Mouse (Mus musculus): ENCODE data around the gene C77080. TPM values are rescaled to one million over a fixed set of nuclear protein-coding genes. Genes with fewer than 3 reads are reported as not detected.

C77080 gene
- 3.9 and 4.3 TPM in 2 replicates for polyA plus RNA-seq (2014; fragmentation: Nextera tagmentation; extraction: Ambion mirVana)

DNA sequence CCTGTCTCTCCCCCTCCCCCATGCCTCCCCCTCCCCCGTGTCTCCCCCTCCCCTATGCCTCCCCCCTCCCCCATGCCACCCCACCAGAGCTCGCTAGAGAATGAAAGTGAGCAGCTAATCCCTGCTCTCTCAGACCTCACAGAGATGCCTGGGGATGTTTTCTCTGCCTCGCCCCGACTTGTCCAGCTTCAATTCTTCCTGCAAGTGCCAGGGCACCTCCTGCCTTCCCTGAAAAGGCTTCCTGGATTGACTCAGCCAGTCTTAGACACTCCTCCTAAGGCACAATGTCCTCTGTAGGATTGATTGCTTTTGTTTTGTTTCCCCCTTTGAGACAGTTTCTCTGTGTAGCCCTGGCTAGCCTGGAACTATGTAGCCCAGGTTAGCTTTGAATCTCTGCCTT is at the start of gene C77080:
Gene C77080, minus strand, starts transcription at position 209 of the 400 bp plus-strand sequence.
- Histone ChIP-seq H3K4me1 (ENCODE audit: control insufficient read depth, insufficient read depth, low read length) (peaks cover 10% of the 10 kb centered on the region), H3K4me3 (ENCODE audit: low read depth, low read length) (no peak within 1 kb of the TSS), H3K4me2 (ENCODE audit: low read depth) (no peak within 1 kb of the TSS), H3K9ac (ENCODE audit: low read length) (0 out of 2 replicates have a peak within 1 kb of the TSS, but pooled peaks have one; percentile 1), H3K9me3 (ENCODE audit: control insufficient read depth, low read length) (no peaks in the 10 kb centered on the region), H3K27me3 (ENCODE audit: control insufficient read depth, insufficient read depth, low read length) (no peaks in the 10 kb centered on the region), H3K36me3 (ENCODE audit: control insufficient read depth, insufficient read depth, low read length) (no peaks in the 10 kb centered on the region), H3K27ac (ENCODE audit: low read depth, low read length) (no peak within 1 kb of the TSS)
- no peak for ATAC-seq (ENCODE audit: insufficient read depth, low FRiP score, low TSS enrichment)
- WGBS, result 27% methylated on average over 2 of the region's 4 CpGs
- DNase-seq (ENCODE audit: low spot score), result no peak

DNA sequence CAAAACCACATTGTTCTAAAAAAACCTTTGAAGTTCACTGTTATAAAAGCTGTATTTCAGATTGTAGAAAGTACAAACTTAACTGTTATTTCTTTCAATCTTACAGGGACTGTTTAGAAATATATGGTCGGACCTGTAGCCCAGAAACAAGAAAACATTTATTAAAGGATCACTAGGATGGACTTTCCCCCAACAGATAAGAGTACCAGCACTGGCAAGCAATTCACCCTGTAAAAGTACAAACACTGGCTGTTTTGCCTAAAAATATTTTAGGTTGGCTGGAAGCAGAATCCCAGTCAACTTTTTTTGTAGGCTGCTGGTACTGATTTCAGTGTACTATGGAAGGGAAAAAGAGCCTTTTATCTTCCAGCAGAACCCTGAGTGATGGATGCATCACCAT is 46.7 kb upstream of the C77080 start:
- Histone ChIP-seq H3K9me3 (ENCODE audit: control insufficient read depth, low read length) (no peaks in the 10 kb centered on the region), H3K36me3 (ENCODE audit: control insufficient read depth, insufficient read depth, low read length) (peaks cover 14% of the 10 kb centered on the region), H3K4me3 (ENCODE audit: low read depth, low read length) (no peak overlapping the region), H3K27me3 (ENCODE audit: control insufficient read depth, insufficient read depth, low read length) (no peaks in the 10 kb centered on the region), H3K4me1 (ENCODE audit: control insufficient read depth, insufficient read depth, low read length) (no peaks in the 10 kb centered on the region), H3K27ac (ENCODE audit: low read depth, low read length) (no peak overlapping the region), H3K9ac (ENCODE audit: low read length) (no peak overlapping the region), H3K4me2 (ENCODE audit: low read depth) (no peak overlapping the region)
- no peak for ATAC-seq (ENCODE audit: insufficient read depth, low FRiP score, low TSS enrichment)
- WGBS, result 89% methylated on average over 1 of the region's 1 CpGs
- DNase-seq (ENCODE audit: low spot score), result no peak

DNA sequence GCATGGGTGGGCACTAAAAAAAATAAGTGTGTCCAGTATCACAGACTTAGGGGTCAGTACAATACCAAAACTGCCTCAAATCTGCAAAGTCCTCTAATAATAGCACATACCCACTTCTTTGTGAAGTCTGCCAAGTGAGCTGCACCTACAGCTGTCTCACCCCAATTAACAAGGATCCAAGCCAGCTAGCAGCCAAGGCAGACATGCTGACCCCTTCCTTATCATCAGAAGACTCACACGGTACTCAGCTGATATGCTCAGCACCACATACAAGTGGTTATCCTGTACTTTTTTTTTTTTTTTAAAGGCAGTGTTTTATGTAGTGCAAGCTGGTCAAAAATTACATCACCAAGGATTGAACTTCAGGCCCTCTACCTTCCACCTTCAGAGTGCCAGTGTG is 43.1 kb upstream of the C77080 start:
- Histone ChIP-seq H3K27me3 (ENCODE audit: control insufficient read depth, insufficient read depth, low read length) (no peaks in the 10 kb centered on the region), H3K9ac (ENCODE audit: low read length) (no peak overlapping the region), H3K4me2 (ENCODE audit: low read depth) (no peak overlapping the region), H3K27ac (ENCODE audit: low read depth, low read length) (no peak overlapping the region), H3K4me1 (ENCODE audit: control insufficient read depth, insufficient read depth, low read length) (no peaks in the 10 kb centered on the region), H3K36me3 (ENCODE audit: control insufficient read depth, insufficient read depth, low read length) (peaks cover 9% of the 10 kb centered on the region), H3K4me3 (ENCODE audit: low read depth, low read length) (no peak overlapping the region), H3K9me3 (ENCODE audit: control insufficient read depth, low read length) (no peaks in the 10 kb centered on the region)
- WGBS, result 80% methylated on average over 1 of the region's 1 CpGs
- ATAC-seq (ENCODE audit: insufficient read depth, low FRiP score, low TSS enrichment) (no peak), DNase-seq (ENCODE audit: low spot score) (no peak)

GRCm38 (mm10) chr4:129303816-129304215 is 42.6 kb upstream of the C77080 start:
- Histone ChIP-seq H3K9ac (ENCODE audit: low read length) (no peak overlapping the region), H3K36me3 (ENCODE audit: control insufficient read depth, insufficient read depth, low read length) (peaks cover 9% of the 10 kb centered on the region), H3K27ac (ENCODE audit: low read depth, low read length) (no peak overlapping the region), H3K4me1 (ENCODE audit: control insufficient read depth, insufficient read depth, low read length) (no peaks in the 10 kb centered on the region), H3K9me3 (ENCODE audit: control insufficient read depth, low read length) (no peaks in the 10 kb centered on the region), H3K27me3 (ENCODE audit: control insufficient read depth, insufficient read depth, low read length) (no peaks in the 10 kb centered on the region), H3K4me2 (ENCODE audit: low read depth) (no peak overlapping the region), H3K4me3 (ENCODE audit: low read depth, low read length) (no peak overlapping the region)
- WGBS, result 85% methylated on average over 9 of the region's 9 CpGs
- DNase-seq (ENCODE audit: low spot score), result no peak
- no peak for ATAC-seq (ENCODE audit: insufficient read depth, low FRiP score, low TSS enrichment)

DNA sequence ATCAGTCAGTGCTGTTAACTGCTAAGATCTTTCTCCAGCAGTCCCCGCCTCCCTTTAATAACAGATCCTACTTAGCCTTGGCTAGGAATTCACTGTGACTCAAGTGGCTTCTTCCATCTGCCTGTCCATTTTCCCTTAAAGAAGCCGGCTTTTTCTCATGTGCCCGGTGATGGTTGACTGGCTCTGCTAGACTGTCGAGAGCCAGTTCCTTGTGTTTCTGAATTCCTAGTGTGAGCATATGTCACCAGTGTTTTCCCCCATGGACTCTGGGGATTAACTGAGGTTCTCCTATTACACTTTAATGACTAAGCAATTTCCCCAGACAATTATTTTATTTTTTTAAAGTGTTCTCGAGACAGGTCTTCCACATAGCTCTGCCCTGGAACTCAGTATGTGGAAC is 42.2 kb upstream of the C77080 start:
- ATAC-seq (ENCODE audit: insufficient read depth, low FRiP score, low TSS enrichment) (no peak), DNase-seq (ENCODE audit: low spot score) (peak; percentile 21)
- Histone ChIP-seq H3K27ac (ENCODE audit: low read depth, low read length) (no peak overlapping the region), H3K4me3 (ENCODE audit: low read depth, low read length) (no peak overlapping the region), H3K9ac (ENCODE audit: low read length) (no peak overlapping the region), H3K36me3 (ENCODE audit: control insufficient read depth, insufficient read depth, low read length) (peaks cover 7% of the 10 kb centered on the region), H3K4me2 (ENCODE audit: low read depth) (no peak overlapping the region), H3K4me1 (ENCODE audit: control insufficient read depth, insufficient read depth, low read length) (no peaks in the 10 kb centered on the region), H3K27me3 (ENCODE audit: control insufficient read depth, insufficient read depth, low read length) (no peaks in the 10 kb centered on the region), H3K9me3 (ENCODE audit: control insufficient read depth, low read length) (no peaks in the 10 kb centered on the region)
- WGBS, result 81% methylated on average over 5 of the region's 5 CpGs

GRCm38 (mm10) chr4:129299121-129299520 is 37.9 kb upstream of the C77080 start:
- ATAC-seq (ENCODE audit: insufficient read depth, low FRiP score, low TSS enrichment), result no peak
- no peak for DNase-seq (ENCODE audit: low spot score)
- WGBS, result 64% methylated on average over 10 of the region's 10 CpGs
- no peaks in the 10 kb centered on the region for H3K9me3 ChIP-seq (ENCODE audit: control insufficient read depth, low read length)
- no peak overlapping the region for H3K27ac ChIP-seq (ENCODE audit: low read depth, low read length)
- H3K9ac ChIP-seq (ENCODE audit: low read length), result no peak overlapping the region
- no peaks in the 10 kb centered on the region for H3K36me3 ChIP-seq (ENCODE audit: control insufficient read depth, insufficient read depth, low read length)
- no peak overlapping the region for H3K4me3 ChIP-seq (ENCODE audit: low read depth, low read length)
- no peak overlapping the region for H3K4me2 ChIP-seq (ENCODE audit: low read depth)
- no peaks in the 10 kb centered on the region for H3K27me3 ChIP-seq (ENCODE audit: control insufficient read depth, insufficient read depth, low read length)
- H3K4me1 ChIP-seq (ENCODE audit: control insufficient read depth, insufficient read depth, low read length), result no peaks in the 10 kb centered on the region

DNA sequence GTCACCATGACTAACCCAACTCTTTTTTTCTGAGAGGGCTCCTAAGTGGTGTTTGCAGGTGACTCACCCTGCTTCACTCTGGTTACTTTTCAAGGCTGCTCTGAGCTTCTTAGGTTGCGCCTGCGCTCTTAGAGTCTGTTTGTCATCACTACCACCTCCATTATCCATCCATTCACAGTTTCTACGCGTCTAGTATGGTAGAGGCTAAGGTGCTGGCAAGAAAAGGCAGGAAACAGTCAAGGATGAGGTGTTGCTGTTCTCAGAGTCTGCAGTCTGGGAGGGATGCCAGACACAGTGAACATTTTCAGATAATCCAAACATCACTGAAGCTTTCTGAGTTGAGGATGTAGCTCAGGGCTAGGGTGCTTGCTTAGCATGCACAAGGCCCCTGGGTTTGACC is 36.5 kb upstream of the C77080 start:
- no peak for ATAC-seq (ENCODE audit: insufficient read depth, low FRiP score, low TSS enrichment)
- Histone ChIP-seq H3K4me1 (ENCODE audit: control insufficient read depth, insufficient read depth, low read length) (no peaks in the 10 kb centered on the region), H3K9me3 (ENCODE audit: control insufficient read depth, low read length) (no peaks in the 10 kb centered on the region), H3K36me3 (ENCODE audit: control insufficient read depth, insufficient read depth, low read length) (no peaks in the 10 kb centered on the region), H3K27ac (ENCODE audit: low read depth, low read length) (no peak overlapping the region), H3K27me3 (ENCODE audit: control insufficient read depth, insufficient read depth, low read length) (no peaks in the 10 kb centered on the region), H3K9ac (ENCODE audit: low read length) (no peak overlapping the region), H3K4me3 (ENCODE audit: low read depth, low read length) (no peak overlapping the region), H3K4me2 (ENCODE audit: low read depth) (no peak overlapping the region)
- WGBS, result 89% methylated on average over 4 of the region's 4 CpGs
- no peak for DNase-seq (ENCODE audit: low spot score)

- no peak overlapping the region for H3K4me2 ChIP-seq (ENCODE audit: low read depth)
- H3K27me3 ChIP-seq (ENCODE audit: control insufficient read depth, insufficient read depth, low read length), result no peaks in the 10 kb centered on the region
- H3K27ac ChIP-seq (ENCODE audit: low read depth, low read length), result no peak overlapping the region
- H3K9me3 ChIP-seq (ENCODE audit: control insufficient read depth, low read length), result no peaks in the 10 kb centered on the region
- H3K9ac ChIP-seq (ENCODE audit: low read length), result no peak overlapping the region
- no peaks in the 10 kb centered on the region for H3K4me1 ChIP-seq (ENCODE audit: control insufficient read depth, insufficient read depth, low read length)
- WGBS, result 94% methylated on average over 7 of the region's 7 CpGs
- H3K36me3 ChIP-seq (ENCODE audit: control insufficient read depth, insufficient read depth, low read length), result no peaks in the 10 kb centered on the region
- ATAC-seq (ENCODE audit: insufficient read depth, low FRiP score, low TSS enrichment) (no peak), DNase-seq (ENCODE audit: low spot score) (no peak)
- H3K4me3 ChIP-seq (ENCODE audit: low read depth, low read length), result no peak overlapping the region
These were observed 34.9 kb upstream of the C77080 start for GRCm38 (mm10) chr4:129296066-129296465.

DNA sequence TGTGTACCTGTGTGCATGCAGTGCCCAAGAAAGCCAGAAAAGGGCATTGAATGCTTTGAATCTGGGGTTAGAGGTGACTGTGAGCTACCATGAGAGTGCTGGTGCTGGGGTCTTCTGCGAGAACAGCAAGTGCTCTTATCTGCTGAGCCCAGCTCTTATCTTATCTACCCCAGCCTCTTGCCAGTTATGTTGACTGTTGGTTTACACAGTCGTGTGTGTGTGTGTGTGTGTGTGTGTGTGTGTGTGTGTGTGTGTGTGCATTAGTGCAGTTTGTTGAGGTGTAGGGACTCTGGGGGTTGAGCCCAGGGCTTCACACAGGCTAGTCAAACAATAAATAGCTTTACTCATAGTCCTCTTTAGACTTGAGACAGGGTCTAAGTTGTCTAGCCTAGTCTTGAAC is 34.0 kb upstream of the C77080 start:
- ATAC-seq (ENCODE audit: insufficient read depth, low FRiP score, low TSS enrichment), result no peak
- Histone ChIP-seq H3K9me3 (ENCODE audit: control insufficient read depth, low read length) (no peaks in the 10 kb centered on the region), H3K36me3 (ENCODE audit: control insufficient read depth, insufficient read depth, low read length) (no peaks in the 10 kb centered on the region), H3K4me1 (ENCODE audit: control insufficient read depth, insufficient read depth, low read length) (no peaks in the 10 kb centered on the region), H3K27ac (ENCODE audit: low read depth, low read length) (no peak overlapping the region), H3K4me3 (ENCODE audit: low read depth, low read length) (no peak overlapping the region), H3K4me2 (ENCODE audit: low read depth) (no peak overlapping the region), H3K27me3 (ENCODE audit: control insufficient read depth, insufficient read depth, low read length) (no peaks in the 10 kb centered on the region), H3K9ac (ENCODE audit: low read length) (no peak overlapping the region)
- WGBS, result 84% methylated on average over 2 of the region's 2 CpGs
- DNase-seq (ENCODE audit: low spot score), result no peak

All from neural tube, embryonic 11.5 days (tissue).